Mouse (Mus musculus) cerebellum, adult 2 months (tissue): ENCODE measurements around the gene Hnrnpl.

Experiments
- CTCF ChIP-seq: fragments of 200-500 bp; IDR thresholded peaks from 2 replicates; pipeline ENCODE4 v1.5.1; 2011; ENCODE audit warnings: low read depth, mild to moderate bottlenecking, control low read depth, low read length, moderate library complexity, borderline replicate concordance; ENCODE audit not compliant: insufficient read depth
- POLR2A ChIP-seq: fragments of 200-500 bp; IDR thresholded peaks from 2 replicates; pipeline ENCODE4 v1.6.1; 2011; ENCODE audit warnings: low read length, control low read depth, borderline replicate concordance; ENCODE audit not compliant: insufficient read depth

GRCm38 (mm10) chr7:28796562-28796975, 11.8 kb upstream of the Hnrnpl start:
- TF ChIP-seq CTCF (peak; percentile 92), POLR2A (0 out of 2 replicates have a peak, but pooled peaks have one; percentile 8)
